Mouse (Mus musculus): ENCODE data around the gene Prkce.

- TF ChIP-seq CTCF (IDR thresholded peaks at IDR 0.05; ENCODE audit: low read depth) (no peak), EP300 (IDR thresholded peaks at IDR 0.05; ENCODE audit: low read depth) (no peak)
Measured at GRCm38 (mm10) chr17:86168231-86168981, 821 bp downstream of the Prkce start.
